Mouse (Mus musculus) gastrocnemius, postnatal 25 days (tissue): ENCODE measurements around the gene Tkfc. TPM values are rescaled to one million over a fixed set of nuclear protein-coding genes. Genes with fewer than 3 reads are reported as not detected.

Experiments
- DNase-seq: peaks from one replicate; pipeline ENCODE4 v3.0.0; 2022
- long read RNA-seq, 2 experiments: library from polyadenylated mRNA; stranded (forward); transcript quantifications; one replicate each; pipeline ENCODE4 v2.0.0; 2021
- total RNA-seq, 2 experiments: library from RNA; stranded (reverse); gene quantifications; 1 replicate in 1 of 2; 2 replicates in 1 of 2; pipeline ENCODE4 v1.2.3; 2021

Gene Tkfc
- 1 to 10 TPM; 4.2 to 5.1 TPM for total RNA-seq
- long read RNA-seq, experiment 1, partial matches to known transcripts = 0 of 3 reads
- long read RNA-seq, experiment 1, other reads (novel, unspliced or antisense) = 2 of 3 reads
- long read RNA-seq, experiment 2, partial matches to known transcripts = 0 of 6 reads
- long read RNA-seq, experiment 2, other reads (novel, unspliced or antisense) = 5 of 6 reads

GRCm38 (mm10) chr19:10605293-10605900 lies at the start of gene Tkfc, which contains the start of gene Ddb1:
Tkfc (minus strand) TSS chr19:10605654.
Ddb1 (plus strand) TSS chr19:10605327.
- peak; percentile 98 for DNase-seq

GRCm38 (mm10) chr19:10648156-10648555 lies 42.7 kb upstream of the Tkfc start:
- DNase-seq = no peak

GRCm38 (mm10) chr19:10645616-10646015 lies 40.2 kb upstream of the Tkfc start:
- peak; percentile 26 for DNase-seq

GRCm38 (mm10) chr19:10640589-10641378 lies 35.3 kb upstream of the Tkfc start:
- DNase-seq = no peak

GRCm38 (mm10) chr19:10640080-10640479 lies 34.6 kb upstream of the Tkfc start:
- DNase-seq = no peak

- DNase-seq = no peak
Measured at GRCm38 (mm10) chr19:10637840-10638239, 32.4 kb upstream of the Tkfc start.

GRCm38 (mm10) chr19:10634872-10635318 lies 29.4 kb upstream of the Tkfc start:
- peak; percentile 41 for DNase-seq

- peak; percentile 19 for DNase-seq
Measured at GRCm38 (mm10) chr19:10634106-10634871, 28.8 kb upstream of the Tkfc start, which contains the start of gene Vwce. Vwce (plus strand) TSS chr19:10634213.

- DNase-seq = no peak
Measured at GRCm38 (mm10) chr19:10608573-10609240, 3.3 kb upstream of the Tkfc start.

GRCm38 (mm10) chr19:10605901-10606622 lies 608 bp upstream of the Tkfc start:
- DNase-seq = no peak

GRCm38 (mm10) chr19:10604534-10604933 lies 920 bp downstream of the Tkfc start:
- no peak for DNase-seq

GRCm38 (mm10) chr19:10603660-10604523 lies 1.6 kb downstream of the Tkfc start:
- no peak for DNase-seq

- peak; percentile 80 for DNase-seq
Measured at GRCm38 (mm10) chr19:10602787-10603186, 2.7 kb downstream of the Tkfc start.

GRCm38 (mm10) chr19:10602247-10602769 lies 3.1 kb downstream of the Tkfc start:
- DNase-seq = no peak

GRCm38 (mm10) chr19:10599648-10600047 lies 5.8 kb downstream of the Tkfc start:
- DNase-seq = no peak

- no peak for DNase-seq
Measured at GRCm38 (mm10) chr19:10598188-10598587, 7.3 kb downstream of the Tkfc start.

GRCm38 (mm10) chr19:10591659-10592377 lies 13.6 kb downstream of the Tkfc start:
- no peak for DNase-seq

- DNase-seq = no peak
Measured at GRCm38 (mm10) chr19:10590301-10590700, 15.2 kb downstream of the Tkfc start.
